Mouse (Mus musculus): ENCODE results near the gene Pik3cb.

DNA sequence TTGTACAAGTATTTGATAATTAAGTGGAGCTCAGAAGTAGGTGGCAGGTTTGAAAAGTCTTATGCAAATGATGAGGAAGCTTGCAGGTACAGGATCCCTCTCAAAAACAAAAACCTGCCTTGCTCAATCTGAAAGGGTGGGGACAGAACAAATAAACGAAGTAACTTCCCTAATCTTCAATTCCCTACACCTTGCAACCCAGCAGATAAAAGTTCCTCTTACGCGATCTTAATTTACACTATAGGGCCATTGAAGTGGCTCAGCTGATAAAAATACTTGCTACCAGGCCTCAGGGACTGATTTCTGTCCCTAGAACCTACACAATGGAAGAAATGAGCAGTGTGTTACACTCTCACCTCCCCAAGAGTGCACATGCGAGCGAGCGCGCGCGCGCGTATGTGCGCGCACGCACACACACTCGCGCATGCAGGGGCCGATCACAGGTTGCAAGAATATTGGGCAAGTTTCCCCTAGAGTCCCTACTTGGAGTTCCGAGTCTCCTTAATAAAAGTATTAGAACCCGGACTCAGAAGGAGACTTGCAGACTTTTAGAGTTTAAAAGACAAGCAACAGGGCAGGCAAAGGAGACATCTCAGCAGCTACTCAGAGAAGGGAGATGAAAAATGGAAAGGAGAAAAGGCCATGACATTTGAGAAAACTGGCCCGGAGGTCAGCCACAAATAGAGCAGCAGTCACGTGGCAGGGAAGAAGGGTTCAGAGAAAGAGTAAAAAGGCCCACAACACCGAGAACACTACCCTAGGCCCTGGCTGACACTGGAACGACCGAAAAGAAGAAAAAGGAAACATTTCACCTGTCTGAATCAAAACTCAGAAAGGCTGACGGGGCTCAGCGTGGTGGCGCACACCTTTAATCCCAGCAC, 6.7 kb upstream of the Pik3cb start:
- TF ChIP-seq CTCF (IDR thresholded peaks at IDR 0.05; ENCODE audit: low read depth), result no peak
- TF ChIP-seq EP300 (IDR thresholded peaks at IDR 0.05; ENCODE audit: low read depth), result peak; percentile 26; the same call in 1 of the 2 replicates
